23 mouse cellular contexts compared by ENCODE assay signal in the genomic region with DNA sequence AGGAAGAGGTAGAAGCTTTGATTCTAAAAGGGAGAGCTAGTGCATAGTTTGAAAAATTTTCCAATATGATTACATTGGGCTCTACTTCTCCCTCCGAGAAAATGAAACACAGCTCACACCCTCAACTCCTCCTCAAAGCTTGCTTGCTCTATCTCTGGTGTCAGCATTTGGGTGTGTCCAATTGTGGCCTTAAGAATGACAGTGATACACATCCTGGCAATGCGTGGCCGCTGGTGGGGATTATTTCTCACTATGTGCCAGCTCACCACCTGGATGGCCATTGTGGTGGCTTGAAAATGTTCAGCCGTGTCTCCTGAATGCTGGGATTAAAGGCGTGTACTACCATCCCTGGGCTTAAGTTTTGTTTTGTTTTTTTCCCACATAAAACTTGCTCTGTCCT.
A peak's percentile ranks its signal among the peaks of the same experiment; 100 is the strongest.
DNase-seq lines count a peak whose midpoint lies in the region; ATAC-seq and TF ChIP-seq lines count a peak whose summit lies in the region.
"Had no signal": no experiment of that assay in that cellular context is flagged by ENCODE, and none has a peak within 500 bp of the region (broad histone marks: within the 10 kb centered on the region; RNA-seq: fewer than 3 reads in every experiment).

No protein-coding gene starts in this region.

- peak; percentile 54 for DNase-seq in MEL (ENCODE audit: low read depth, low spot score)
- DNase-seq in adrenal gland, postnatal 4 days (ENCODE audit: low spot score in 2 of 2), result no peak
- no peak for DNase-seq in right cerebral cortex, postnatal 10 days (ENCODE audit: low spot score in 2 of 2)
- DNase-seq in frontal cortex, postnatal 36 days (ENCODE audit: low spot score in 2 of 2), result no peak
- DNase-seq: adrenal gland, postnatal 25 days; cerebellum, adult 18-20 months; cerebellum, postnatal 14 days; midbrain, embryonic 14.5 days; retina, postnatal 1 day; right cerebral cortex, postnatal 4 days; thymus, postnatal 25 days had no signal

- no peak for TF ChIP-seq POLR2A in MEL (IDR thresholded peaks at IDR 0.05; ENCODE audit: control insufficient read depth in 1 of 2, insufficient read depth in 1 of 2, low read depth in 1 of 2, low read length in 2 of 2, poor library complexity in 1 of 2)
- no peak for TF ChIP-seq POLR2A in bone marrow macrophage, adult 2 months (IDR thresholded peaks at IDR 0.05; ENCODE audit: borderline replicate concordance, low read depth, low read length)

- peaks cover 3 to 29% of the 10 kb centered on the region in 2 experiments for H3K4me1 ChIP-seq in MEL (ENCODE audit: control insufficient read depth in 1 of 2, insufficient read depth in 2 of 2, low read length in 2 of 2)
- H3K4me1 ChIP-seq in bone marrow macrophage, adult 2 months (ENCODE audit: control insufficient read depth, insufficient read depth, low read length), result peaks cover 16% of the 10 kb centered on the region
- H3K4me1 ChIP-seq in liver, embryonic 12.5 days, result peaks cover 78% of the 10 kb centered on the region

- H3K27me3 ChIP-seq in MEL (ENCODE audit: control insufficient read depth in 1 of 2, insufficient read depth in 2 of 2, low read length in 2 of 2), result no peaks in the 10 kb centered on the region
- no peaks in the 10 kb centered on the region for H3K27me3 ChIP-seq in liver, embryonic 12.5 days (replicated peaks)
- H3K27me3 ChIP-seq: embryonic facial prominence, embryonic 12.5 days; kidney, embryonic 15.5 days; lung, embryonic 15.5 days; neural tube, embryonic 12.5 days had no signal

- peak overlapping the region in 1 of 2 experiments; percentile 28; a peak in 1 of 4 replicates for H3K4me3 ChIP-seq in MEL (ENCODE audit: control insufficient read depth in 1 of 2, insufficient read depth in 1 of 2, low read depth in 2 of 2, low read length in 2 of 2)
- H3K4me3 ChIP-seq in bone marrow macrophage, adult 2 months (ENCODE audit: insufficient read depth, low read length), result no peak overlapping the region
- H3K4me3 ChIP-seq in liver, embryonic 12.5 days, result no peak overlapping the region
- H3K4me3 ChIP-seq: embryonic facial prominence, embryonic 12.5 days; heart, embryonic 10.5 days; kidney, embryonic 15.5 days; left cerebral cortex, adult 2 months; lung, embryonic 15.5 days; neural tube, embryonic 12.5 days had no signal

- peaks cover 0 to 29% of the 10 kb centered on the region in 2 experiments; a peak in 2 of 4 replicates for H3K36me3 ChIP-seq in MEL (ENCODE audit: control insufficient read depth in 1 of 2, insufficient read depth in 2 of 2, low read length in 2 of 2)
- H3K36me3 ChIP-seq in liver, embryonic 12.5 days, result no peaks in the 10 kb centered on the region
- H3K36me3 ChIP-seq: embryonic facial prominence, embryonic 12.5 days; heart, embryonic 10.5 days; kidney, embryonic 15.5 days; lung, embryonic 15.5 days; neural tube, embryonic 12.5 days had no signal

- no peaks in the 10 kb centered on the region for H3K79me2 ChIP-seq in MEL (ENCODE audit: control insufficient read depth, insufficient read depth, low read length, poor library complexity)

- ATAC-seq in liver, embryonic 12.5 days, result peak; percentile 63
- ATAC-seq in megakaryocyte progenitor cell, adult 5-6 weeks (replicated peaks; ENCODE audit: poor library complexity), result peak; percentile 83
- ATAC-seq: hindbrain, postnatal 0 days; intestine, postnatal 0 days had no signal

- 24% methylated on average over 5 of the region's 5 CpGs for WGBS in liver, embryonic 12.5 days (ENCODE audit: insufficient replicate concordance)

- H3K27ac ChIP-seq in MEL (ENCODE audit: control insufficient read depth, low read depth, low read length), result no peak overlapping the region
- peak overlapping the region; percentile 26; the same call in 1 of the 2 replicates for H3K27ac ChIP-seq in bone marrow macrophage, adult 2 months (ENCODE audit: insufficient read depth, low read depth, low read length)
- H3K27ac ChIP-seq in liver, embryonic 12.5 days, result no peak overlapping the region; the same call in 1 of the 2 replicates
- H3K27ac ChIP-seq: embryonic facial prominence, embryonic 12.5 days; heart, embryonic 10.5 days; hindbrain, postnatal 0 days; kidney, embryonic 15.5 days; left cerebral cortex, adult 2 months; lung, embryonic 15.5 days; macrophage; neural tube, embryonic 12.5 days had no signal

- H3K4me2 ChIP-seq in liver, embryonic 12.5 days, result peak overlapping the region; percentile 53
- H3K4me2 ChIP-seq: embryonic facial prominence, embryonic 12.5 days; kidney, embryonic 15.5 days; lung, embryonic 15.5 days; neural tube, embryonic 12.5 days had no signal

- TF ChIP-seq RAD21 in MEL (IDR thresholded peaks at IDR 0.05; ENCODE audit: low read depth, low read length), result no peak

- no peaks in the 10 kb centered on the region for H3K9me3 ChIP-seq in MEL (replicated peaks; ENCODE audit: insufficient read depth, low read length)
- no peaks in the 10 kb centered on the region for H3K9me3 ChIP-seq in liver, embryonic 12.5 days (replicated peaks)
- H3K9me3 ChIP-seq: embryonic facial prominence, embryonic 12.5 days; heart, embryonic 10.5 days; kidney, embryonic 15.5 days; lung, embryonic 15.5 days; neural tube, embryonic 12.5 days had no signal

- H3K9ac ChIP-seq in MEL (ENCODE audit: control insufficient read depth, low read depth, low read length, poor library complexity, severe bottlenecking), result no peak overlapping the region
- H3K9ac ChIP-seq in liver, embryonic 12.5 days, result no peak overlapping the region
- H3K9ac ChIP-seq: embryonic facial prominence, embryonic 12.5 days; kidney, embryonic 15.5 days; lung, embryonic 15.5 days; neural tube, embryonic 12.5 days had no signal

- peak in 1 of 2 experiments; percentile 36; a peak in 2 of 4 replicates for TF ChIP-seq EP300 in MEL (IDR thresholded peaks at IDR 0.05; ENCODE audit: low read depth in 1 of 2, low read length in 2 of 2)

- TF ChIP-seq CTCF in MEL (IDR thresholded peaks at IDR 0.05 in 2 of 3, conservative IDR thresholded peaks at IDR 0.05 in 1 of 3; ENCODE audit: control insufficient read depth in 1 of 3, insufficient read depth in 1 of 3, low read depth in 2 of 3, low read length in 3 of 3, poor library complexity in 1 of 3, severe bottlenecking in 1 of 3), result no peak
- TF ChIP-seq CTCF in bone marrow macrophage, adult 2 months (IDR thresholded peaks at IDR 0.05; ENCODE audit: low read depth, low read length), result no peak

TF ChIP-seq in MEL, 35 proteins besides CTCF, POLR2A, EP300 and RAD21:
- TF ChIP-seq POLR2AphosphoS5 (IDR thresholded peaks at IDR 0.05; ENCODE audit: borderline replicate concordance, low read depth, low read length) (no peak), MEF2A (IDR thresholded peaks at IDR 0.05; ENCODE audit: extremely low read depth, insufficient replicate concordance, low read depth, low read length, poor library complexity, severe bottlenecking) (no peak), HCFC1 (IDR thresholded peaks at IDR 0.05; ENCODE audit: low read depth, low read length) (no peak), TCF12 (IDR thresholded peaks at IDR 0.05; ENCODE audit: low read depth, low read length) (no peak), USF1 (IDR thresholded peaks at IDR 0.05; ENCODE audit: low read depth, low read length) (no peak), TAL1 (IDR thresholded peaks at IDR 0.05; ENCODE audit: low read length) (no peak), SMC3 (IDR thresholded peaks at IDR 0.05; ENCODE audit: low read depth, low read length) (no peak), BHLHE40 (IDR thresholded peaks at IDR 0.05; ENCODE audit: borderline replicate concordance, low read depth, low read length) (no peak), NELFE (IDR thresholded peaks at IDR 0.05; ENCODE audit: low read depth, low read length) (no peak), NRF1 (IDR thresholded peaks at IDR 0.05; ENCODE audit: insufficient read depth, low read depth, low read length, poor library complexity, severe bottlenecking) (no peak), UBTF (IDR thresholded peaks at IDR 0.05; ENCODE audit: borderline replicate concordance, insufficient read depth, low read depth, low read length) (no peak), ETS1 (IDR thresholded peaks at IDR 0.05; ENCODE audit: low read depth, low read length) (no peak), ZMIZ1 (IDR thresholded peaks at IDR 0.05; ENCODE audit: low read depth, low read length) (no peak), MYB (IDR thresholded peaks at IDR 0.05; ENCODE audit: low read depth, low read length) (no peak), USF2 (IDR thresholded peaks at IDR 0.05; ENCODE audit: borderline replicate concordance in 1 of 2, insufficient read depth in 1 of 2, low read depth in 1 of 2, low read length in 2 of 2) (no peak), SIN3A (IDR thresholded peaks at IDR 0.05; ENCODE audit: low read length) (no peak)
